Mouse (Mus musculus): ENCODE results near the gene Olfm3.

- TF ChIP-seq CTCF (IDR thresholded peaks at IDR 0.05; ENCODE audit: low read depth, low read length) (no peak), POLR2A (IDR thresholded peaks at IDR 0.05; ENCODE audit: borderline replicate concordance, low read depth, low read length) (no peak)
Observed at GRCm38 (mm10) chr3:115080428-115081181, 176.7 kb downstream of the Olfm3 start.

Measured in bone marrow macrophage, adult 2 months (primary cell).